Mouse (Mus musculus): ENCODE data around the gene Frmd8. TPM values are rescaled to one million over a fixed set of nuclear protein-coding genes. Genes with fewer than 3 reads are reported as not detected.
A peak's percentile ranks its signal among the peaks of the same experiment; 100 is the strongest.

Frmd8 gene
- polyA plus RNA-seq, 1 experiment from 2014 or later: 61.1 TPM

DNA sequence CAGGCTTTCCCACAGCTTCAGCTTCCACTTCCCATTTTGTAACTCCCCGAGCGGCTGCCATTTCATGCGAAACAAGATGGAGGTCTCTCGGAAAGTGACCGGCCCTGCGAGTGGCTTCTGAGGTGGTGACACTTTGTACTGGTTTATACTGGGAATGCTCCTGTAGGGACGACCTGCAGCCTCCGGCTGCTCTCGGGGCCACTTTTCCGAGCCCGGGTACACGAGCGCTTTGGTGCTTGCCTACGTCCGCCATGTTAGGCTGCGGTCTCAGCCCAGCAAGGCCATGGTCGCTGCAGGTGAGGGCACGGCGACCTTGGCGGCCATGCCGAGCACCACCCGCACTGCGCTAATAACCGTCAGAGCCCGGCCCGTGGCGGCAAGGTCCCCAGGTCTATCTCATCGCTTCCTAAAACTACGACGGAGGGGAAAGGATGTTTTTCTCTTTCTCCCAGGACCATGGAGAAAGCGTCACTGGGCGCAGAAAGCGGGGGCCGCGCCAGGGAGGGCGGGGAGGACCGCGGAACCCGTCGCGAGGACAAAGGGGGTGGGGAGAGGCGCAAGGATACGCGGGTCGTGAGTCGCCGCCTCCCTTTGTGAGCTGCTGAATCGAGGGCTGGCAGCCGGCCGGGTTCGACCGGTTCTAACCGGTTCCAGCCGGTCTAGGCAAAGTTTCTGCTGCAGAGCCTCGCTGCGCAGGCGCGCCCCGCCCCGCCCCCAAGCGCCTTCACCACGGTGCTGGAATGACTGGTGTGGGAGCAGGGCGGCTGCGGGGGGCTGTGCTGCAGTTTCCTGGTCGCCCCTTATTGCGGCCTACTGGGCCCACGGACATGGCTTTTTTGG, 71.8 kb downstream of the Frmd8 start:
- H3K4me3 ChIP-seq (ENCODE audit: low read length): peak overlapping the region; percentile 74
- ATAC-seq (ENCODE audit: low read depth): peak; percentile 95
- WGBS: under 1% methylated on average over 66 of the region's 67 CpGs
- peak overlapping the region; percentile 89 for H3K9ac ChIP-seq (ENCODE audit: low read length)
- H3K27ac ChIP-seq (ENCODE audit: low read length): peak overlapping the region; percentile 100
- H3K27me3 ChIP-seq (ENCODE audit: control insufficient read depth, insufficient read depth, low read depth, low read length): no peaks in the 10 kb centered on the region
- H3K4me2 ChIP-seq (ENCODE audit: low read depth, low read length): peak overlapping the region; percentile 91
- H3K36me3 ChIP-seq (ENCODE audit: control insufficient read depth, insufficient read depth, low read length): peaks cover 4% of the 10 kb centered on the region; the same call in 1 of the 2 replicates
- no peaks in the 10 kb centered on the region for H3K9me3 ChIP-seq (ENCODE audit: control insufficient read depth, low read length)
- H3K4me1 ChIP-seq (replicated peaks; ENCODE audit: control insufficient read depth, insufficient read depth, low read length): peaks cover 42% of the 10 kb centered on the region

DNA sequence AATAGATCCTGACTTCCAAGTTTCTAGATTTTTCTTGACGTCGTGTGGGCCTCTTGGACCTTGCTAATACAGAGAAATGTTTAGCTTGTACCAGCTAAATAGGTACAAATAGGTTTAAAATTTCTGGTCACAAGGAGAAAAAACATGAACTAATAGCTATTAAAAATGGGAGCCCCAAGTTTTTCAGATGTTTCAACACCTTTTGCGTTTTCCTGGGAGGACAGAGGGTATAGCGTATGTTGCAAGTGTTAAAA, 72.4 kb downstream of the Frmd8 start:
- H3K36me3 ChIP-seq (ENCODE audit: control insufficient read depth, insufficient read depth, low read length): peaks cover 7% of the 10 kb centered on the region
- H3K9me3 ChIP-seq (ENCODE audit: control insufficient read depth, low read length): no peaks in the 10 kb centered on the region
- no peaks in the 10 kb centered on the region for H3K27me3 ChIP-seq (ENCODE audit: control insufficient read depth, insufficient read depth, low read depth, low read length)
- peak overlapping the region; percentile 89 for H3K9ac ChIP-seq (ENCODE audit: low read length)
- peak overlapping the region; percentile 74 for H3K4me3 ChIP-seq (ENCODE audit: low read length)
- peak overlapping the region; percentile 100 for H3K27ac ChIP-seq (ENCODE audit: low read length)
- WGBS: 0% methylated on average over 4 of the region's 4 CpGs
- H3K4me2 ChIP-seq (ENCODE audit: low read depth, low read length): peak overlapping the region; percentile 91
- no peak for ATAC-seq (ENCODE audit: low read depth)
- H3K4me1 ChIP-seq (replicated peaks; ENCODE audit: control insufficient read depth, insufficient read depth, low read length): peaks cover 40% of the 10 kb centered on the region

DNA sequence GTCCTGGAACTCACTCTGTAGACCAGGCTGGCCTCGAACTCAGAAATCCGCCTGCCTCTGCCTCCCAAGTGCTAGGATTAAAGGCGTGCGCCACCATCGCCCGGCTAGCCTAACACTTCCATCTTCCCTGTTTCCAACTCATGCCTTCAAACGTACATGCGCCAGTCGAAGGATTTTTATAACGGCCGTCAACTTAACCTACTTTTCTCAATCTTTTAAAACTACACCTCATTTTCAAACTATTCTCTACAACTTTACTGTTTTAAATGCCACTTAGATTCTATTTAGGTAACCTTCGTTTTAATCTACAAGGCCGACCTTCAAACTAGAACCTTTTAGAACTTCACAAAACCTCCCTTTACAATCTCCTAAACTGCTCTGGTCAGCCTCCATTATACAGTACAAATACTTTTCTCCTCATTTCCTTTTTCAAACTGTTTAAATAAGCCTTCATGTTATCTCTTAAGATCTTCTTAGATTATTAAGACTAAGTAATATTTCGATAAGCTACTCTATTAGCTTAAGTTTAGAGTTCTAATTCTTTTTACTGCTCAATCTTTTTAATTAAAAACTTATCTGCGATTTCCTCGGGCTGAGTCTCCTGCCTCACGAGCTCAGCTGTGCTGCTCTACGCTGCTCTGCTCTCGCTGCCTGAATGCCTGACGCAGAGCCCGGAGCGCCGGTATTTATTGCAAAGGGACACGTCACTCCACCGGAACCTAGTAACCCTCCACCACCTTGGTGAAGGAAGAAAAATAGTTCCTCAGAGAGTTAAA, 72.9 kb downstream of the Frmd8 start:
- peaks cover 12% of the 10 kb centered on the region for H3K36me3 ChIP-seq (ENCODE audit: control insufficient read depth, insufficient read depth, low read length)
- peak overlapping the region; percentile 94 for H3K9ac ChIP-seq (ENCODE audit: low read length)
- H3K4me3 ChIP-seq (ENCODE audit: low read length): peak overlapping the region; percentile 74
- peak overlapping the region; percentile 91 for H3K4me2 ChIP-seq (ENCODE audit: low read depth, low read length)
- H3K27me3 ChIP-seq (ENCODE audit: control insufficient read depth, insufficient read depth, low read depth, low read length): no peaks in the 10 kb centered on the region
- peak overlapping the region; percentile 100 for H3K27ac ChIP-seq (ENCODE audit: low read length)
- WGBS: under 1% methylated on average over 25 of the region's 25 CpGs
- peak; percentile 44; the same call in 1 of the 2 replicates for ATAC-seq (ENCODE audit: low read depth)
- H3K9me3 ChIP-seq (ENCODE audit: control insufficient read depth, low read length): no peaks in the 10 kb centered on the region
- H3K4me1 ChIP-seq (replicated peaks; ENCODE audit: control insufficient read depth, insufficient read depth, low read length): peaks cover 41% of the 10 kb centered on the region

DNA sequence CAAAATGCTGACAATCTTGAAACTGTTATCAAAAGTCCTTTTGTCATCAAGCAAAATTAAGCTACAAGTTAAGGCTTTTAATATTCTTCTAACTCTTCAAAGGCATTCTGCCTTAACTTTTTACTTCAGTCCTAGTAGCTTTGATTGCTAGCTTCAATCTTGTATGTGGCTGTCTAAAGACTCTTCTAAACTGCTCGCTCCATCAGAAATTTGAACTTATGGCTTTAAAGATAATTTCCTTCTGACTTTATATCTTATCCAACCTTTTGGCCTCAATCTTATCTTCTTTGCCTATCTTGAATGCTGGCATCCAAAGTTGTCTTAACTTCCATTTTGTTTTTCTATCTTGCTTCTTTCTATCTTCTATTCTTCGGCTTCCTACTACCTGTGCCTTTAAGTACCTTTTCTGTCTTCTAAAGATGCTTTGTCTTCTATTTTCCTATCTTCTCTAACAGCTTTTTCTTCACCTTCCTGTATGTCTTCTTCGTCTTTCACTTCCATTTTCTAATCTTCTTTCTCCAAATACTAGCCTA, 73.6 kb downstream of the Frmd8 start:
- no peak for ATAC-seq (ENCODE audit: low read depth)
- H3K36me3 ChIP-seq (ENCODE audit: control insufficient read depth, insufficient read depth, low read length): peaks cover 19% of the 10 kb centered on the region
- H3K27me3 ChIP-seq (ENCODE audit: control insufficient read depth, insufficient read depth, low read depth, low read length): no peaks in the 10 kb centered on the region
- H3K4me2 ChIP-seq (ENCODE audit: low read depth, low read length): peak overlapping the region; percentile 60
- H3K4me3 ChIP-seq (ENCODE audit: low read length): peak overlapping the region; percentile 74
- peak overlapping the region; percentile 94 for H3K9ac ChIP-seq (ENCODE audit: low read length)
- WGBS: 1% methylated on average over 3 of the region's 3 CpGs
- no peaks in the 10 kb centered on the region for H3K9me3 ChIP-seq (ENCODE audit: control insufficient read depth, low read length)
- peak overlapping the region; percentile 89 for H3K27ac ChIP-seq (ENCODE audit: low read length)
- peaks cover 40% of the 10 kb centered on the region for H3K4me1 ChIP-seq (replicated peaks; ENCODE audit: control insufficient read depth, insufficient read depth, low read length)

DNA sequence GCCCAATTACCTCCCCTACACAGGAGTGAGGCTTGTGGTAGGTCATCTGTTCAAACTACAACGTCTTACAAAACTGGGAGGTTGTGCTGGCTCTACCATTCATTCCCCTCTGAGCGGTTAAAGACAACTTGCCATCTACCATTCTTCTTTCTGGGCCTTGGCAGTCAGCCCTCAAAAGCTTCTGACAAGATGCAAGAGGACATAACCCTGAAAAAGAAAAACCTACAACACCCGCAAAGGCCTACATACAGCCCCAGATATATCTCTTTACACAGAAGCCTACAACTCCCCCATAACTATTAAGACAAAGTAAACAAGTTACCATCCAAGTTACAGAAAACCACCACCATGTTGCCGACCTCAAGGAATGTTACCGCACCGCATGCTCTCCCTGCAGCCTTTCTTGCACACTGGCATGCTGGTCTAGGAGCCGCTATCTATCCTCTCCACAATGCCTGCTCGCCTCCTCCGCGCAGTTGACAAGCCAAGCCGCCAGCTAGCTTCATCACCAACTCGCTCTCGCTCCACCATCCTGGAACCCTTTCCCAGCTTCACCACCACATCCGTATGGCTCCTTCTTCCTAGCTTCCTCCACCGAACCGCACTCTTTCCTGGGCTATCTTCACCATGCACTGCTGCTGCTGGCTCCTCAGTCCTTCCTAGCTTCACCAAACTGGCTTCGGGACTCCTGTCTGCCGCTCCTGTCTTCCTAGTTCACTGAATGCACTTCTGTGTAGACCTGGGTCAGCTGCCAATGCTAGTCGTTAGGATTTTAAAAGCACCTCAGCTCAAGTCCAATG, 74.2 kb downstream of the Frmd8 start:
- peaks cover 38% of the 10 kb centered on the region for H3K4me1 ChIP-seq (replicated peaks; ENCODE audit: control insufficient read depth, insufficient read depth, low read length)
- WGBS: under 1% methylated on average over 19 of the region's 19 CpGs

DNA sequence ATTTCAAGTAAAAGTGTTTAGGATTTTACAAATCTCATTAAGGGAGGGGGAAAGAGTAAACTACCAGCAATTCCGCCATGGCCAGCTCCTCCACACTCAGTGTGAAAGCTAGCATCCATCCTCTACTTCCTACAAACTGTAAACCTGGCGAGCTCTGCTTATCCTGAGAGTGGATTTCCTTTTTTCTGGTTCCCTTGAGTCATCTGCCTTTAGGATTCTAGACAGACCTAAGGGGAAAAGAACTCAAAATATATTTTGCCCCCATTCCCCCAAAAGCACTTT, 74.8 kb downstream of the Frmd8 start:
- H3K27me3 ChIP-seq (ENCODE audit: control insufficient read depth, insufficient read depth, low read depth, low read length): no peaks in the 10 kb centered on the region
- 0% methylated on average over 2 of the region's 2 CpGs for WGBS
- H3K27ac ChIP-seq (ENCODE audit: low read length): peak overlapping the region; percentile 89
- peaks cover 33% of the 10 kb centered on the region for H3K4me1 ChIP-seq (replicated peaks; ENCODE audit: control insufficient read depth, insufficient read depth, low read length)
- peak overlapping the region; percentile 94 for H3K9ac ChIP-seq (ENCODE audit: low read length)
- H3K4me3 ChIP-seq (ENCODE audit: low read length): peak overlapping the region; percentile 74
- no peak for ATAC-seq (ENCODE audit: low read depth)
- no peaks in the 10 kb centered on the region for H3K9me3 ChIP-seq (ENCODE audit: control insufficient read depth, low read length)
- peak overlapping the region; percentile 60 for H3K4me2 ChIP-seq (ENCODE audit: low read depth, low read length)
- peaks cover 31% of the 10 kb centered on the region for H3K36me3 ChIP-seq (ENCODE audit: control insufficient read depth, insufficient read depth, low read length)

More for the DNA sequence above, 74.2 kb downstream of the Frmd8 start:
- peaks cover 25% of the 10 kb centered on the region for H3K36me3 ChIP-seq (ENCODE audit: control insufficient read depth, insufficient read depth, low read length)
- peak overlapping the region; percentile 60 for H3K4me2 ChIP-seq (ENCODE audit: low read depth, low read length)
- no peak for ATAC-seq (ENCODE audit: low read depth)
- peak overlapping the region; percentile 74 for H3K4me3 ChIP-seq (ENCODE audit: low read length)
- H3K9me3 ChIP-seq (ENCODE audit: control insufficient read depth, low read length): no peaks in the 10 kb centered on the region
- H3K27me3 ChIP-seq (ENCODE audit: control insufficient read depth, insufficient read depth, low read depth, low read length): no peaks in the 10 kb centered on the region
- peak overlapping the region; percentile 89 for H3K27ac ChIP-seq (ENCODE audit: low read length)
- peak overlapping the region; percentile 94 for H3K9ac ChIP-seq (ENCODE audit: low read length)

Other genes with a start within 250 kb of the Frmd8 start
- gene Rela, start 237.8 kb downstream of the Frmd8 start, polyA plus RNA-seq (2015; fragmentation: Nextera tagmentation; extraction: Ambion mirVana): 55.5 and 62.1 TPM in 2 replicates
- gene Sipa1, start 211.6 kb downstream of the Frmd8 start, polyA plus RNA-seq (2015; fragmentation: Nextera tagmentation; extraction: Ambion mirVana): 42.2 and 43.7 TPM in 2 replicates
- 37.8 and 40.1 TPM in 2 replicates for gene Map3k11, start 186.5 kb downstream of the Frmd8 start, polyA plus RNA-seq (2015; fragmentation: Nextera tagmentation; extraction: Ambion mirVana)
- 18.3 and 20.8 TPM in 2 replicates for gene Pcnx3, start 186.4 kb downstream of the Frmd8 start, polyA plus RNA-seq (2015; fragmentation: Nextera tagmentation; extraction: Ambion mirVana)
- 0.36 and 0.50 TPM in 2 replicates for gene Kcnk7, start 170.9 kb downstream of the Frmd8 start, polyA plus RNA-seq (2015; fragmentation: Nextera tagmentation; extraction: Ambion mirVana)
- gene Ehbp1l1, start 149.0 kb downstream of the Frmd8 start, polyA plus RNA-seq (2015; fragmentation: Nextera tagmentation; extraction: Ambion mirVana): 25.3 and 25.9 TPM in 2 replicates
- gene Fam89b, start 145.6 kb downstream of the Frmd8 start, polyA plus RNA-seq (2015; fragmentation: Nextera tagmentation; extraction: Ambion mirVana): 89.1 and 92.9 TPM in 2 replicates
- gene Ltbp3, start 134.4 kb downstream of the Frmd8 start, polyA plus RNA-seq (2015; fragmentation: Nextera tagmentation; extraction: Ambion mirVana): 52.3 and 61.9 TPM in 2 replicates
- 76.3 and 83.2 TPM in 2 replicates for gene Scyl1, start 103.9 kb downstream of the Frmd8 start, polyA plus RNA-seq (2015; fragmentation: Nextera tagmentation; extraction: Ambion mirVana)
- gene Slc25a45, start 2.5 kb upstream of the Frmd8 start, polyA plus RNA-seq (2015; fragmentation: Nextera tagmentation; extraction: Ambion mirVana): 5.7 and 6.2 TPM in 2 replicates
- gene Tigd3, start 18.9 kb upstream of the Frmd8 start, polyA plus RNA-seq (2015; fragmentation: Nextera tagmentation; extraction: Ambion mirVana): 2.5 and 3.2 TPM in 2 replicates
- 155 TPM in 2 replicates for gene Dpf2, start 37.7 kb upstream of the Frmd8 start, polyA plus RNA-seq (2015; fragmentation: Nextera tagmentation; extraction: Ambion mirVana)
- gene Cdc42ep2, start 49.5 kb upstream of the Frmd8 start, polyA plus RNA-seq (2015; fragmentation: Nextera tagmentation; extraction: Ambion mirVana): 15.6 and 17.1 TPM in 2 replicates
- 64.2 and 70.0 TPM in 2 replicates for gene Pola2, start 88.9 kb upstream of the Frmd8 start, polyA plus RNA-seq (2015; fragmentation: Nextera tagmentation; extraction: Ambion mirVana)
- gene Slc22a20, start 110.9 kb upstream of the Frmd8 start, polyA plus RNA-seq (2015; fragmentation: Nextera tagmentation; extraction: Ambion mirVana): not detected in 2 replicates
- gene Capn1, start 140.6 kb upstream of the Frmd8 start, polyA plus RNA-seq (2015; fragmentation: Nextera tagmentation; extraction: Ambion mirVana): 12.3 and 12.8 TPM in 2 replicates
- gene Syvn1, start 171.3 kb upstream of the Frmd8 start, polyA plus RNA-seq (2015; fragmentation: Nextera tagmentation; extraction: Ambion mirVana): 27.7 and 31.7 TPM in 2 replicates
- gene Mrpl49, start 182.5 kb upstream of the Frmd8 start, polyA plus RNA-seq (2015; fragmentation: Nextera tagmentation; extraction: Ambion mirVana): 72.9 and 74.6 TPM in 2 replicates
- 757 and 774 TPM in 2 replicates for gene Fau, start 182.6 kb upstream of the Frmd8 start, polyA plus RNA-seq (2015; fragmentation: Nextera tagmentation; extraction: Ambion mirVana)
- gene Znhit2, start 185.9 kb upstream of the Frmd8 start, polyA plus RNA-seq (2015; fragmentation: Nextera tagmentation; extraction: Ambion mirVana): 26.2 and 28.6 TPM in 2 replicates
- 12.1 and 19.6 TPM in 2 replicates for gene Tm7sf2, start 193.1 kb upstream of the Frmd8 start, polyA plus RNA-seq (2015; fragmentation: Nextera tagmentation; extraction: Ambion mirVana)
- 67.4 and 77.5 TPM in 2 replicates for gene Vps51, start 202.0 kb upstream of the Frmd8 start, polyA plus RNA-seq (2015; fragmentation: Nextera tagmentation; extraction: Ambion mirVana)
- not detected in 2 replicates for gene Tmem262, start 204.8 kb upstream of the Frmd8 start, polyA plus RNA-seq (2015; fragmentation: Nextera tagmentation; extraction: Ambion mirVana)
- 1.4 and 1.5 TPM in 2 replicates for gene Gm28374, start 207.0 kb upstream of the Frmd8 start, polyA plus RNA-seq (2015; fragmentation: Nextera tagmentation; extraction: Ambion mirVana)
- gene Zfpl1, start 209.7 kb upstream of the Frmd8 start, polyA plus RNA-seq (2015; fragmentation: Nextera tagmentation; extraction: Ambion mirVana): 69.1 and 71.8 TPM in 2 replicates
- 40.5 and 42.8 TPM in 2 replicates for gene Cdca5, start 209.7 kb upstream of the Frmd8 start, polyA plus RNA-seq (2015; fragmentation: Nextera tagmentation; extraction: Ambion mirVana)
- not detected in 2 replicates for gene AC131692.1, start 219.1 kb upstream of the Frmd8 start, polyA plus RNA-seq (2015; fragmentation: Nextera tagmentation; extraction: Ambion mirVana)
- gene Naaladl1, start 230.5 kb upstream of the Frmd8 start, polyA plus RNA-seq (2015; fragmentation: Nextera tagmentation; extraction: Ambion mirVana): 0.29 and 0.94 TPM in 2 replicates
- gene Sac3d1, start 243.4 kb upstream of the Frmd8 start, polyA plus RNA-seq (2015; fragmentation: Nextera tagmentation; extraction: Ambion mirVana): 32.5 and 36.4 TPM in 2 replicates